Mouse (Mus musculus): ENCODE data around the gene Top3a. TPM values are rescaled to one million over a fixed set of nuclear protein-coding genes. Genes with fewer than 3 reads are reported as not detected.
A peak's percentile ranks its signal among the peaks of the same experiment; 100 is the strongest.

Top3a gene
- polyA plus RNA-seq, 1 experiment from 2014 or later: 11.5 TPM

GRCm38 (mm10) chr11:60728260-60728761 lies 48.9 kb downstream of the Top3a start, which contains the start of gene Mief2:
Gene Mief2 (plus strand): TSS chr11:60728398.
- no peaks in the 10 kb centered on the region for H3K9me3 ChIP-seq (ENCODE audit: control insufficient read depth, low read length)
- peak within 1 kb of the TSS; percentile 91 for H3K4me3 ChIP-seq (replicated peaks; ENCODE audit: low read length)
- H3K27me3 ChIP-seq (replicated peaks; ENCODE audit: control insufficient read depth, insufficient read depth, low read length): no peaks in the 10 kb centered on the region
- peaks cover 24% of the 10 kb centered on the region for H3K36me3 ChIP-seq (ENCODE audit: control insufficient read depth, insufficient read depth)
- H3K9ac ChIP-seq (replicated peaks; ENCODE audit: low read depth, low read length): peak within 1 kb of the TSS; percentile 95
- WGBS: under 1% methylated on average over 44 of the region's 44 CpGs
- peak within 1 kb of the TSS; percentile 75 for H3K4me2 ChIP-seq (ENCODE audit: low read length)
- ATAC-seq: peak; percentile 97
- H3K4me1 ChIP-seq (replicated peaks; ENCODE audit: control insufficient read depth, insufficient read depth, low read length): peaks cover 27% of the 10 kb centered on the region
- peak within 1 kb of the TSS; percentile 85 for H3K27ac ChIP-seq (ENCODE audit: low read length)

- peaks cover 27% of the 10 kb centered on the region for H3K4me1 ChIP-seq (replicated peaks; ENCODE audit: control insufficient read depth, insufficient read depth, low read length)
- peaks cover 23% of the 10 kb centered on the region for H3K36me3 ChIP-seq (ENCODE audit: control insufficient read depth, insufficient read depth)
- H3K27ac ChIP-seq (ENCODE audit: low read length): peak overlapping the region; percentile 80
- peak overlapping the region; percentile 95 for H3K9ac ChIP-seq (replicated peaks; ENCODE audit: low read depth, low read length)
- peak overlapping the region; percentile 75 for H3K4me2 ChIP-seq (ENCODE audit: low read length)
- no peaks in the 10 kb centered on the region for H3K27me3 ChIP-seq (replicated peaks; ENCODE audit: control insufficient read depth, insufficient read depth, low read length)
- H3K9me3 ChIP-seq (ENCODE audit: control insufficient read depth, low read length): no peaks in the 10 kb centered on the region
- WGBS: 5% methylated on average over 12 of the region's 12 CpGs
- peak; percentile 9 for ATAC-seq
- peak overlapping the region; percentile 91 for H3K4me3 ChIP-seq (replicated peaks; ENCODE audit: low read length)
Observed at GRCm38 (mm10) chr11:60727392-60728140, 49.6 kb downstream of the Top3a start.

DNA sequence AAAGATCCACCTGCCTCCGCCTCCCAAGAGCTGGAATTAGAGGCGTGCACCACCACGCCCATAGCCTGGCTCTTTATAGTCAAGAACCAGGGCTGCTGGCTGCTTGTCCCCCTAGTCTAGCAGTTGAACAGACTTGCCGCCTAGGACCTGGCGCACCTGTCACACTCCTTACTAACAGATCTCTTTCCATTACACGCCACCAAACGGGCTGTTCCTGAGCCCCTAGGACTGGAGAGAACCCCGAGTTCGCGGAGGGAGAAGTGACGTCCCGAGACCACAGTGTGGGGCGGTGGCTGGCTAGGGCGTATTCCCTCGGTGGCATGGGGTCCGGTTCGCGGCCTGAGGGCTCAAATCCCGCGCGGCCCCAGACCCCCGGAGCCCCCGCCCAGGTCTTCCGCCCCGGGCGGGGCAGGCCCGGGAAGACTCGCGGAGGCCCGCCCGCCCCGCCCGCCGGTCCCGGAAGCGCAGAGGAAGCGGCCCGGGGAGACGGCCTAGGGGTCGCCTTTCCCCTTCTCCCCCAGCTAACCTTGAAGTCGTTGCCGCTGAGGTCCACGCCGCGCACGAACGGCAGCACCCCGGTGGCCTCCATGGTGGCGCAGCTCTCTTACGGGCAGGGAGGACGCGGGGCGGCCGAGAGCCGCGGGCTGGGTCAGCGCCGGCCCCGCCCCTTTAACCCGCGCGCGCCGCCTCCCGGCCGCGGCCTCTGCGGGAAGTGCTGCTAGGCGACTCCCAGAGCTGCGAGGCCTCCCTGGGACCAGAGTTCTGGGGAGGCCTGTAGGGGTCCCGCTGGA lies 50.4 kb downstream of the Top3a start, which contains the start of gene Flii:
Gene Flii, minus strand, starts transcription at position 663 of the 791 bp plus-strand sequence.
- Histone ChIP-seq H3K4me3 (replicated peaks; ENCODE audit: low read length) (peak within 1 kb of the TSS; percentile 91), H3K4me1 (replicated peaks; ENCODE audit: control insufficient read depth, insufficient read depth, low read length) (peaks cover 27% of the 10 kb centered on the region), H3K27me3 (replicated peaks; ENCODE audit: control insufficient read depth, insufficient read depth, low read length) (no peaks in the 10 kb centered on the region), H3K9ac (replicated peaks; ENCODE audit: low read depth, low read length) (peak within 1 kb of the TSS; percentile 95), H3K27ac (ENCODE audit: low read length) (peak within 1 kb of the TSS; percentile 80), H3K36me3 (ENCODE audit: control insufficient read depth, insufficient read depth) (peaks cover 27% of the 10 kb centered on the region), H3K4me2 (ENCODE audit: low read length) (peak within 1 kb of the TSS; percentile 75), H3K9me3 (ENCODE audit: control insufficient read depth, low read length) (no peaks in the 10 kb centered on the region)
- ATAC-seq: peak; percentile 67
- WGBS: under 1% methylated on average over 58 of the region's 71 CpGs

GRCm38 (mm10) chr11:60719263-60719662 lies 57.9 kb downstream of the Top3a start:
- no peaks in the 10 kb centered on the region for H3K27me3 ChIP-seq (replicated peaks; ENCODE audit: control insufficient read depth, insufficient read depth, low read length)
- WGBS: 91% methylated on average over 5 of the region's 5 CpGs
- ATAC-seq: no peak
- no peak overlapping the region for H3K27ac ChIP-seq (ENCODE audit: low read length)
- H3K9me3 ChIP-seq (ENCODE audit: control insufficient read depth, low read length): no peaks in the 10 kb centered on the region
- H3K4me2 ChIP-seq (ENCODE audit: low read length): no peak overlapping the region
- no peak overlapping the region for H3K4me3 ChIP-seq (replicated peaks; ENCODE audit: low read length)
- H3K4me1 ChIP-seq (replicated peaks; ENCODE audit: control insufficient read depth, insufficient read depth, low read length): no peaks in the 10 kb centered on the region
- H3K9ac ChIP-seq (replicated peaks; ENCODE audit: low read depth, low read length): no peak overlapping the region
- peaks cover 61% of the 10 kb centered on the region for H3K36me3 ChIP-seq (ENCODE audit: control insufficient read depth, insufficient read depth)

DNA sequence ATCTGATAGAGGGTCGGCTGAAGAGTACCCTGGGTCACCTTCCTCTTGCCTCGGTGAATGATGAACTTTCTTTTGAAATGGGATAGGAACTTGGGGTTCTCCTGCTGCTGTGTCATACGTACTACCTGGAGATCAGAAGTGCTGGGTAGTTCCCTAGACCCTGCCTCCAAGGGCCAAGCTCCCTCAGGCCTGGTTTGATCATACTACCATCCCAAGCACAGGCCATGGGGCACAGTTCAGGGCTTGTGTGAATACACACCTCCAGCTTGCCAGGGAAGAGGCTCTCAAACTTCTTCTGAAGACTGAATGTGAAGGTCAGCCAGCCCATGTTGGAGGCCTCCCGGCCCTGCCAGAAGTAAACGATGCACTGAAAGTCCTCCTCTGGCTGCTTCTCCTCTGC lies 61.3 kb downstream of the Top3a start:
- Histone ChIP-seq H3K4me3 (replicated peaks; ENCODE audit: low read length) (no peak overlapping the region), H3K27me3 (replicated peaks; ENCODE audit: control insufficient read depth, insufficient read depth, low read length) (no peaks in the 10 kb centered on the region), H3K9ac (replicated peaks; ENCODE audit: low read depth, low read length) (no peak overlapping the region), H3K4me2 (ENCODE audit: low read length) (no peak overlapping the region), H3K4me1 (replicated peaks; ENCODE audit: control insufficient read depth, insufficient read depth, low read length) (no peaks in the 10 kb centered on the region), H3K27ac (ENCODE audit: low read length) (no peak overlapping the region), H3K36me3 (ENCODE audit: control insufficient read depth, insufficient read depth) (peaks cover 68% of the 10 kb centered on the region), H3K9me3 (ENCODE audit: control insufficient read depth, low read length) (no peaks in the 10 kb centered on the region)
- no peak for ATAC-seq
- WGBS: 90% methylated on average over 5 of the region's 5 CpGs

DNA sequence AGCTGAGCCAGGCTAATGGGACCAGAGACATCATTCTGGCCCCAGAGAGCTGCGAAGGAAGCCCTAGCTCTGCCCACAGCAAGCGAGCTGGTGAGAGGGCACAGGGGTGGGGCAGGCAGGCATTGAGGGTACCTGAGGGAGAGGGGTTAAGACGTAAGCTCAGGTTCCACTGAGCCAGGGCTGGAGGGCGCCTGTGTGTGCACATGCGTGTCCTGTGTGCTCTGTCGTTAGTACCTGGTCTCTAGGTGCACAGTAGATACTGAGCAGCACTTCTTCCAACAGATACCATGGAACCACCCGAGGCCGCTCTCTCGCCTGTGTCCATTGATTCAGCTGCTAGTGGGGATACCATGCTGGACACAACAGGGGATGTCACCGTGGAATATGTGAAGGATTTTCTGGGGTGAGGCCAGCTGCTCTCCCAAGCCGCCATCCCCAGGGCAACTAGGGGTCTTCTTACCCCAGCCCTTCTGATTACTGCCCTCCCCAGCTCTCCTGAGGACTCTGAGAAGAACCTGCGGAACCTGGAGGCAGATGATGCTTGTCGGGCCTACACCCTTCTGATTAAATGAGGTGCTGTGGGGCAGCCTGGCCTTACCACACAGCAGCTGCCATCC lies 64.4 kb downstream of the Top3a start:
- 91% methylated on average over 13 of the region's 13 CpGs for WGBS
- Histone ChIP-seq H3K36me3 (ENCODE audit: control insufficient read depth, insufficient read depth) (peaks cover 68% of the 10 kb centered on the region), H3K9ac (replicated peaks; ENCODE audit: low read depth, low read length) (no peak overlapping the region), H3K9me3 (ENCODE audit: control insufficient read depth, low read length) (no peaks in the 10 kb centered on the region), H3K27ac (ENCODE audit: low read length) (no peak overlapping the region), H3K4me3 (replicated peaks; ENCODE audit: low read length) (no peak overlapping the region), H3K4me1 (replicated peaks; ENCODE audit: control insufficient read depth, insufficient read depth, low read length) (no peaks in the 10 kb centered on the region), H3K4me2 (ENCODE audit: low read length) (no peak overlapping the region), H3K27me3 (replicated peaks; ENCODE audit: control insufficient read depth, insufficient read depth, low read length) (no peaks in the 10 kb centered on the region)
- ATAC-seq: no peak

GRCm38 (mm10) chr11:60712040-60712439 lies 65.1 kb downstream of the Top3a start:
- ATAC-seq: no peak
- H3K9ac ChIP-seq (replicated peaks; ENCODE audit: low read depth, low read length): no peak overlapping the region
- 93% methylated on average over 18 of the region's 18 CpGs for WGBS
- no peak overlapping the region for H3K27ac ChIP-seq (ENCODE audit: low read length)
- peaks cover 68% of the 10 kb centered on the region for H3K36me3 ChIP-seq (ENCODE audit: control insufficient read depth, insufficient read depth)
- no peak overlapping the region for H3K4me3 ChIP-seq (replicated peaks; ENCODE audit: low read length)
- H3K27me3 ChIP-seq (replicated peaks; ENCODE audit: control insufficient read depth, insufficient read depth, low read length): no peaks in the 10 kb centered on the region
- H3K9me3 ChIP-seq (ENCODE audit: control insufficient read depth, low read length): no peaks in the 10 kb centered on the region
- no peak overlapping the region for H3K4me2 ChIP-seq (ENCODE audit: low read length)
- no peaks in the 10 kb centered on the region for H3K4me1 ChIP-seq (replicated peaks; ENCODE audit: control insufficient read depth, insufficient read depth, low read length)

DNA sequence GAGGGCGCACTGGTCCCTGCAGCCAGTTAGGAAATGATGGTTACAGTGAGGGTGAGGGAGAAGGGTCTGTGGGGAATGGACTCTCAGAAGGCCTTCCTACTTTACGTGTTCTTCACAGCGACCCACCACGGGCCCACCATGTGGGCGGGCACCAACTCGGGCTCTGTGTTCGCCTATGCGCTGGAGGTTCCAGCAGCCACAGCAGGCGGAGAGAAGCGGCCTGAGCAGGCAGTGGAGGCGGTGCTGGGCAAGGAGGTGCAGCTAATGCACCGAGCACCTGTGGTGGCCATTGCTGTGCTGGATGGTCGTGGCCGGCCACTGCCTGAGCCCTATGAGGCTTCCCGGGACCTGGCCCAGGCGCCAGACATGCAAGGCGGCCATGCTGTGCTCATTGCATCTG lies 65.9 kb downstream of the Top3a start:
- ATAC-seq: no peak
- Histone ChIP-seq H3K4me3 (replicated peaks; ENCODE audit: low read length) (no peak overlapping the region), H3K36me3 (ENCODE audit: control insufficient read depth, insufficient read depth) (peaks cover 72% of the 10 kb centered on the region), H3K4me2 (ENCODE audit: low read length) (no peak overlapping the region), H3K9me3 (ENCODE audit: control insufficient read depth, low read length) (no peaks in the 10 kb centered on the region), H3K27ac (ENCODE audit: low read length) (no peak overlapping the region), H3K4me1 (replicated peaks; ENCODE audit: control insufficient read depth, insufficient read depth, low read length) (no peaks in the 10 kb centered on the region), H3K27me3 (replicated peaks; ENCODE audit: control insufficient read depth, insufficient read depth, low read length) (no peaks in the 10 kb centered on the region), H3K9ac (replicated peaks; ENCODE audit: low read depth, low read length) (no peak overlapping the region)
- WGBS: 96% methylated on average over 17 of the region's 17 CpGs
